Mouse (Mus musculus): ENCODE results near the gene Zfp976. TPM values are rescaled to one million over a fixed set of nuclear protein-coding genes. Genes with fewer than 3 reads are reported as not detected.
"Not testable (repeated sequence)": the region's sequence is repeated elsewhere in the genome, so short reads cannot be mapped to it uniquely, and the experiment has no call there.

Zfp976 gene
- total RNA-seq (2015; ENCODE audit: low replicate concordance) (0.96 TPM in 1 of 2 replicates, not detected in the other), total RNA-seq (2017; ENCODE audit: low replicate concordance) (0.42 and 0.94 TPM in 2 replicates)

- not testable (repeated sequence) for ATAC-seq (replicated peaks; ENCODE audit: low FRiP score, poor library complexity, severe bottlenecking)
Observed at GRCm38 (mm10) chr7:42642152-42643115, at the start of gene Zfp976. Zfp976 (minus strand) TSS chr7:42642588.

GRCm38 (mm10) chr7:42680081-42680480 is 37.7 kb upstream of the Zfp976 start:
- not testable (repeated sequence) for ATAC-seq (replicated peaks; ENCODE audit: low FRiP score, poor library complexity, severe bottlenecking)

GRCm38 (mm10) chr7:42679646-42680045 is 37.3 kb upstream of the Zfp976 start:
- not testable (repeated sequence) for ATAC-seq (replicated peaks; ENCODE audit: low FRiP score, poor library complexity, severe bottlenecking)

GRCm38 (mm10) chr7:42660140-42660539 is 17.8 kb upstream of the Zfp976 start:
- ATAC-seq (replicated peaks; ENCODE audit: low FRiP score, poor library complexity, severe bottlenecking), result not testable (repeated sequence)

GRCm38 (mm10) chr7:42655211-42655610 is 12.8 kb upstream of the Zfp976 start:
- not testable (repeated sequence) for ATAC-seq (replicated peaks; ENCODE audit: low FRiP score, poor library complexity, severe bottlenecking)

- ATAC-seq (replicated peaks; ENCODE audit: low FRiP score, poor library complexity, severe bottlenecking), result not testable (repeated sequence)
Observed at GRCm38 (mm10) chr7:42643120-42643620, 782 bp upstream of the Zfp976 start.

- not testable (repeated sequence) for ATAC-seq (replicated peaks; ENCODE audit: low FRiP score, poor library complexity, severe bottlenecking)
Observed at GRCm38 (mm10) chr7:42631031-42631430, 11.4 kb downstream of the Zfp976 start.

GRCm38 (mm10) chr7:42595666-42596065 is 46.7 kb downstream of the Zfp976 start:
- not testable (repeated sequence) for ATAC-seq (replicated peaks; ENCODE audit: low FRiP score, poor library complexity, severe bottlenecking)

- not testable (repeated sequence) for ATAC-seq (replicated peaks; ENCODE audit: low FRiP score, poor library complexity, severe bottlenecking)
Observed at GRCm38 (mm10) chr7:42592413-42592812, 50.0 kb downstream of the Zfp976 start, which contains the start of gene Zfp977. Zfp977 (minus strand) TSS chr7:42592547.

GRCm38 (mm10) chr7:42591311-42591710 is 51.1 kb downstream of the Zfp976 start:
- not testable (repeated sequence) for ATAC-seq (replicated peaks; ENCODE audit: low FRiP score, poor library complexity, severe bottlenecking)

GRCm38 (mm10) chr7:42578488-42578887 is 63.9 kb downstream of the Zfp976 start, which contains the start of gene Gm21028:
Gm21028 (minus strand) TSS chr7:42578588.
- no peak for ATAC-seq (replicated peaks; ENCODE audit: low FRiP score, poor library complexity, severe bottlenecking)

Other genes with a start within 250 kb of the Zfp976 start
- gene 4933421I07Rik, start 194.5 kb downstream of the Zfp976 start, total RNA-seq (2015; ENCODE audit: low replicate concordance), result not detected in 2 replicates
- not detected in 2 replicates for gene 4933421I07Rik, start 194.5 kb downstream of the Zfp976 start, total RNA-seq (2017; ENCODE audit: low replicate concordance)
- gene Zfp141, start 136.8 kb downstream of the Zfp976 start, total RNA-seq (2015; ENCODE audit: low replicate concordance), result 11.0 and 19.6 TPM in 2 replicates
- gene Zfp141, start 136.8 kb downstream of the Zfp976 start, total RNA-seq (2017; ENCODE audit: low replicate concordance), result 15.7 and 16.3 TPM in 2 replicates
- not detected in 2 replicates for gene Gm21028, start 64.0 kb downstream of the Zfp976 start, total RNA-seq (2015; ENCODE audit: low replicate concordance)
- not detected in 2 replicates for gene Gm21028, start 64.0 kb downstream of the Zfp976 start, total RNA-seq (2017; ENCODE audit: low replicate concordance)
- not detected in 2 replicates for gene Zfp977, start 50.0 kb downstream of the Zfp976 start, total RNA-seq (2015; ENCODE audit: low replicate concordance)
- gene Zfp977, start 50.0 kb downstream of the Zfp976 start, total RNA-seq (2017; ENCODE audit: low replicate concordance), result 1.3 TPM in 1 of 2 replicates, not detected in the other
- 3.8 TPM in 1 of 2 replicates, not detected in the other for gene Zfp975, start 50.2 kb upstream of the Zfp976 start, total RNA-seq (2015; ENCODE audit: low replicate concordance)
- gene Zfp975, start 50.2 kb upstream of the Zfp976 start, total RNA-seq (2017; ENCODE audit: low replicate concordance), result 0.56 and 0.77 TPM in 2 replicates
- gene Gm17067, start 84.4 kb upstream of the Zfp976 start, total RNA-seq (2015; ENCODE audit: low replicate concordance), result not detected in 2 replicates
- gene Gm17067, start 84.4 kb upstream of the Zfp976 start, total RNA-seq (2017; ENCODE audit: low replicate concordance), result not detected in 2 replicates
- not detected in 2 replicates for gene Vmn2r62, start 150.9 kb upstream of the Zfp976 start, total RNA-seq (2015; ENCODE audit: low replicate concordance)
- gene Vmn2r62, start 150.9 kb upstream of the Zfp976 start, total RNA-seq (2017; ENCODE audit: low replicate concordance), result not detected in 2 replicates
- not detected in 2 replicates for gene Gm2381, start 224.6 kb upstream of the Zfp976 start, total RNA-seq (2015; ENCODE audit: low replicate concordance)
- not detected in 2 replicates for gene Gm2381, start 224.6 kb upstream of the Zfp976 start, total RNA-seq (2017; ENCODE audit: low replicate concordance)